Mouse (Mus musculus) right cerebral cortex, adult 2 months (tissue): Measurements from ENCODE around the gene Stx18.

ENCODE experiments used
- DNase-seq, 2 experiments: peaks; one replicate each; pipeline ENCODE4 v3.0.0; 2021 to 2022; ENCODE audit warnings: low spot score in 2 of 2

Stx18 gene

DNA sequence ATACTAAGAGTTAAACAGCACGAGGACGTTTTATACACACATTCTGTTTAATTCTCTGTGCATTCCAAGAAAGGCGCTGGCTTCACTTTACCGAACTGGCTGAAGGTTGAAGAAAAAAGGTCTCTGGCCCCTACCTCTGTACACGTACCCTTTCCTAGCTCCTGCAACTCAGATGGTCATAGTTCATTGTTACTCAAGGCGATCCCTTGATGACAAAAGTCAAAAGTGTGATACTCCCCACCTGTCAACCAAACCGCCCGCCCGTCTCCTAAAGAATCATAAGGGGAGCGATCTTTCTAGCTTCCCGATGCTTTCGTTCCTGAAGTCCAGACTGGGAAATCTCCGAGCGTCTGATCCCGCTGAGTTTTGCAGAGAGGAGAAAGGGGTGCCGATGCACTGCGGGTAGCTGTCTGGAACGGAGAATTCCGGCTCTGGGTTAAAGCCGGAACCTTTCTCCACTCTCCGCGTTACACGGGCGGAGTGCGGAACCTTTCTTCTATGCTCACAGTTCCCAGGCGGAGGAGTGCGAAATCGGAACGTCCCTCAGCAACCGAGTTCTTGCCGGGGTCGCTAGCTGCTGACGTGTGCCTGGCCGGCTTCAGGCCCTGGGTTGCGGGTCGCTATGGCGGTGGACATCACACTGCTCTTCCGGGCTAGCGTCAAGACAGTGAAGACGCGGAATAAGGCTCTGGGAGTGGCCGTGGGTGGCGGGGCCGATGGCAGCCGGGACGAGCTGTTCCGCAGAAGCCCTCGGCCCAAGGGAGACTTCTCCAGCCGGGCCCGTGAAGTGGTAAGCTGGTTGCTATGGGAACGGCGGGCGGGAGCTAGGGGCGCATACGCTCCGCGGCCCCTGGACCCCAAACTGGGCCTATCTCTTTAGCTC, at the start of gene Stx18:
Gene Stx18 (plus strand): TSS at position 33 of the 883 bp plus-strand sequence.
- DNase-seq = peak; percentile 92 to 93

DNA sequence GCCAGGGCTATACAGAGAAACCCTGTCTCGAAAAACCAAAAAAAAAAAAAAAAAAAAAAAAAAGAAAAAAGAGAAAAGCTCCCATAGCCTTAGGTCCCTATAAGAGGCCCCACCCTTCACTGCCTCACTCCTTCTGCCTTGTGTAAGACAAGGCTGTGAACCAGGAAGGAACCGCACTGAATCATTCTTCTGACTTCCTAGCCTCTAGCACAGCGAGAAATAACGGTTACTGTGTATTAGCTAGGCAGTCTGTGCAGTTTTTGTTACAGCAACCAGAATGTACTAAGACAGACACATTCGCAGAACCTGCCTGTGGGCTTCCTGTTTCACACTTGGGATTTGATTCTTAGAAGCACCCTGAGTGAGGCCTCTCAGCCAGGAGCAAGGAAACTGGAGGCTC, 46.2 kb upstream of the Stx18 start:
- DNase-seq = no peak

DNA sequence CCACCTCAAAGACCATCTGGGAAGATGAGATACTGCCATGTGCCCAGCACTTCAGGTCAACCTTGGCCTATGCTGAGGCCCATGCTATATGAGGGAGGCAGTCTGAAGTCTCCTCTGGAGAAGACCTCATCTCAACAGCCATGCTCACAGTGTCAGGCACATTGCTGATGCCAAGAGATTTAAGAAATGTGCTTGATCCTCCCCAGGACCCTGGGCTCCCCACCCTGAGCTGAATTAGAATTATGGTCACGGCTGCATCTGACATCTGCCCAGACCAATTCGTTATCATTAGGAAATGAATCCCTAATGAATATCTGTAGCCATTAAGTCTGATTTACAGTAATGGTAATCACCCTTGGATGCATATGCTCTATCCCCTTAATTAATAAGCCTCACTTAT, 39.7 kb upstream of the Stx18 start:
- no peak for DNase-seq

DNA sequence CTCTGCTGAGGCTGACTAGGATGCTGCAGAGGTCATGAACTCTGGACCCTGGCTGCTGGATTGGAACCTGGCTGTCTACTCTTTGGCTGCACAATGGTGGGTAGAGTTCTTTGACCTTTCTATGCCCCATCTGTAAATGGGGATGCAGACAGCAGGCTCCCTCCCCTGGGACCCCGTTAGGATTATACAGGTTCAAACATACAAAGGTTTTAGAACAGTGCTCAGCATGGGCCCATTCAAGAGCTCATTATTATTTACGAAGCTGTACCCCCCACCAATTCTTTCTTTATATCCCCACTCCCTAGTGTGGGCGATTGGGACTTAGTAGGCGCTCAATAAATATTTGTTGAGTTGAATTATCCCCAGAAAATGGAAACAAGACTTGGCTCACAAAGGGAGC, 36.0 kb upstream of the Stx18 start:
- no peak for DNase-seq

DNA sequence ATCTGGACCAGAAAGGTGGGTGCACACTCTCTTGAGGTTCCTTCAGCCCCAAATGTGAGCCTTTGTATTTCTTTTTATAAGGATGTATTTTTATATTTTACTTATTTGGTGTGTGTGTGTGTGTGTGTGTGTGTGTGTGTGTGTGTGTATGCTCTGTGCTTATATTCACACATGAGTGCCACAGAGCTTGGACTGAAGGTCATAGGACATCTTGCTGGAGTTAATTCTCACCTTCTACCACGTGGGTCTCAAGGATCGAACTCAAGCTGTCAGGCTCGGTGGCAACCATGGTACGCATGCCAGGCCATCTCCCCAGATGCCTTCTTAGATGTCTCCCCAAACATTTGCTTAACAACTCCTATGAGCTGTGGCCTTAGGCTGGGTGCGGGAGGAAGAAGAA, 33.8 kb upstream of the Stx18 start:
- DNase-seq = no peak

- DNase-seq = no peak
Measured at GRCm38 (mm10) chr5:38006415-38007347, 31.9 kb upstream of the Stx18 start.

- no peak for DNase-seq
Measured at GRCm38 (mm10) chr5:38009071-38009470, 29.5 kb upstream of the Stx18 start.

- no peak for DNase-seq
Measured at GRCm38 (mm10) chr5:38014916-38015315, 23.6 kb upstream of the Stx18 start.

- DNase-seq = no peak
Measured at GRCm38 (mm10) chr5:38016945-38017344, 21.6 kb upstream of the Stx18 start.

DNA sequence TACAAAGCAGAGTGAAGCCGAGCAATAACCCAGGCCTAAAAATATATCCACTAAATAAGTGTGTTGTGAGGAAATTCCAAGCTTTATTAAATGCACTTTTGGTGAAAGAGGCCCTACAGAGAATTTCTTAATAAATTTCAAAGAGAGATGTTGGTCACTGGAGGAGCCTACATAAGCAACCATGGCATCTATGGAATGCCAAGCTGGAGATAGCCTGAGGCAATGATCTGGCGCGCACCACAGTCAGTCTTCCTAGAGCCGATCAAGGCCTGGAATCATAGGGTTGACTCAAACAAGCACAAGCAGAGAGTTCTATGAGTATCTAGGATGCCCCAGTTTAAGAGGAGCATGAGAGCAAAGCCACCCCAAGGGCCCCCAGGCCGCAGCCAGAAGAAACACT, 10.9 kb upstream of the Stx18 start:
- no peak for DNase-seq

GRCm38 (mm10) chr5:38038274-38038673, 268 bp upstream of the Stx18 start:
- DNase-seq = no peak

DNA sequence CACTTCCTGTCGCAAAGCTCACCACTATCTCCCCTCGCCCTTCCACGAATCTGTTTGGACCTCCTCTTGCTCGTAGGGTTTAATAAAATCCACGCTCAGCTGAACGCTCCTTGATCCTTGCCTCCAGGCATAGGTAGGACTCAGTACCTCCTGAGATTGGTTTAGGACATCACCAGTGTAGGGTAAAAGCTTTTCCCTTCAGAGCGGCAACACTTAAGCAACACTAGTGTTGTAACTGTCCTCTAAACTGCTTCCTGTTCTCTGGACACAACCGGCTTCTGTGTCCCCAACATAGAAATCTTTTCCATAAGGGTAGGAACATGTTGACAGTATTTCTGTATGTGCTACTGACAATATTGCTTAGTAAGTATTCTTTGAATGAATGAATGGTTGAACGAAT, 1.3 kb downstream of the Stx18 start:
- no peak for DNase-seq

- peak; percentile 22 to 23 for DNase-seq
Measured at GRCm38 (mm10) chr5:38044923-38045322, 6.4 kb downstream of the Stx18 start.

DNA sequence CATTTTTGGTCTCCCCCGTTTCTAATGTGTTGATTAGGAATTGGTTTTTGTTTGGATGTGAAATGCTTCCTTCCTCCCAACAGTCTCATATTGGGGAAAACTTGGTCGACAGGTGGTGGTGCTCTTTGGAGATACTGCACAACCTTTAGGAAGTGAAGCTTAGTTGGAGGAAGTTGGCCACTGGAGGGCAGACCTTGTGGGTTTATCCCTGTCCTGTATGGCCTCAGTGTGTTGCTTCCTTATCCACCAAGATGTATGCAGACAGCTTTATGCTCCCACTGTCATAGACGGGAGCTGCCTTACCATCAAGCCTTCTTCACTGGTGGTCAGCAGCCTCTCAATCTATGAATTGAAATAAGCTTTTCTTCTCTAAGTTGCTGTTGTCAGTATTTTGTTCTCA, 9.6 kb downstream of the Stx18 start:
- DNase-seq = no peak

GRCm38 (mm10) chr5:38061051-38061450, 22.5 kb downstream of the Stx18 start:
- DNase-seq = no peak

DNA sequence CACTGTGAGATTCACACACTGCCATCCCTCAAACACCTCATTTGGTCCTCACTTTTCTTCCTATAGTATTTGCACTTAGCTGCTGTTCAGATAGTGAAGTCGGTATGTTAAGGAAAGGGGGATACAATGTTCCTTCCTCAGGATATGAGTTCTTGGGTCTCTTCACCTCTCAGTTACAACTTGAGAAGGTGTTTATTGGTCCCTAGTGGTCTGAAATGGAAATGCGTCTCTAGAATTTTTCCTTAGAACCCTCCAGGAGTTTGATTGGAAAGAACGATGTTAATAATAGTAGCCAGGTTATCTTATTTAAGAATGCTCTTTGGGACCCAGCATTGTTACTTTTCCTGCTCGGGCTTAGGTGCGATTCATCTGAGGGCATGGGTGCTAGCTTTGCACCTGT, 24.2 kb downstream of the Stx18 start:
- DNase-seq = no peak

- no peak for DNase-seq
Measured at GRCm38 (mm10) chr5:38063339-38063738, 24.8 kb downstream of the Stx18 start.

- DNase-seq = no peak
Measured at GRCm38 (mm10) chr5:38064043-38064575, 25.6 kb downstream of the Stx18 start.

DNA sequence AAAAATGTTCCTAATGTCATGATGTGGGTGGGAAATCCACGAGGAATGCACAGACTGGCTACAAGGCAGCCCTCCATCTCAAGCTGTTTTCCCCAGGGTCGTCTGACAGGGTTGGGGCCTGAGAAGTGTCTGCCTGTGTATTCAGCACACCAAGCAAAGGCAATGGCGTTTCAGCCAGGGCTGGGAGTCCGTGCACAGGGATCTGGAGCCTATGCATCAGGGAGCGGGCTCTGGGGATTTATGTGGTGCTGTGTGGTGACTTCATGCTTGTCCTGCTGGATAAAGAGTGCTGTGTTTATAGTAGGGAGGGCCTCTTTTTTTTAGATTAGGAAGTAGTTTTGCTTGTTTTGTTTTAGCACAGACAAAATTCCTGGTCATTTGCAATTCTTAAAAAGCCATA, 26.2 kb downstream of the Stx18 start:
- no peak for DNase-seq

DNA sequence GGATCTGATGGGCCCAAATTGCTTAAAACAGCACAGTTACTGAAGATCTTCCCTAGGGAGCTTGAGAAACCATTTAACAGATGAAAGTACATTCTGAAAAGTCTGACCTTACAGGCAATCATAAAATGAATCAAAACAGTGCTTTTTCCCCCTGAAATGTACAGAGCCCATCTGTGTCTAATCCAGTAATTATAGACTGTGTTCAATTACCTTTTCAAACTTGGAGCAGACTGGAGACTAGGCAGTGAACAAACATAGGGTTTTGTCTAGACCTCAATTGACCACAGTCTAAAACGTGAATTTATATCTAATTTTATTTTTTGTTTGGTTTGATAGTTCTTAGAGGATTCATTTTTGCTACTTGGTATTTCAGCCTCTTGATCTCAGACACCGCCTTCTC, 26.9 kb downstream of the Stx18 start:
- no peak for DNase-seq

- no peak for DNase-seq
Measured at GRCm38 (mm10) chr5:38066606-38067005, 28.1 kb downstream of the Stx18 start.

- no peak for DNase-seq
Measured at GRCm38 (mm10) chr5:38076326-38076725, 37.8 kb downstream of the Stx18 start.
